Mouse (Mus musculus) left cerebral cortex, postnatal 10 days (tissue): ENCODE results near the gene Bcar3. TPM values are rescaled to one million over a fixed set of nuclear protein-coding genes. Genes with fewer than 3 reads are reported as not detected.

Experiments
- DNase-seq, 2 experiments: peaks; one replicate each; pipeline ENCODE4 v3.0.0; 2021 to 2022; ENCODE audit warnings: low spot score in 2 of 2, mixed read lengths in 1 of 2; ENCODE audit errors: extremely low spot score in 1 of 2
- intact Hi-C: fragments of 180-260 bp; cut with DNase I; formaldehyde crosslinking; loops from one replicate; pipeline ENCODE4 v1.15.1; 2025
- microRNA-seq: library from miRNA; unstranded; fragments of <30 nt; microRNA quantifications from one replicate; pipeline ENCODE4 v1.2.0, GENCODE M21; 2022
- total RNA-seq, 2 experiments: library from RNA; stranded (reverse); gene quantifications; 2 replicates each; pipeline ENCODE4 v1.2.3; 2021

Gene Bcar3
- total RNA-seq, 2 experiments from 2014 or later = 8.4 to 8.6 TPM

GRCm38 (mm10) chr3:122547469-122547868 is 253.5 kb downstream of the Bcar3 start:
- DNase-seq = no peak
- intact Hi-C loops = no loop called here

- intact Hi-C loops = no loop called here
- DNase-seq = no peak
Measured at GRCm38 (mm10) chr3:122551174-122551573, 257.2 kb downstream of the Bcar3 start.

GRCm38 (mm10) chr3:122557766-122558165 is 263.8 kb downstream of the Bcar3 start:
- intact Hi-C loops = loop anchor here (5.0 kb wide), 1 partner anchor 60 kb away; the partner anchor contains the start of gene Fnbp1l
- no peak for DNase-seq

GRCm38 (mm10) chr3:122565285-122565684 is 271.3 kb downstream of the Bcar3 start:
- DNase-seq = no peak
- intact Hi-C loops = no loop called here

- no peak for DNase-seq
- intact Hi-C loops = no loop called here
Measured at GRCm38 (mm10) chr3:122566112-122566511, 272.2 kb downstream of the Bcar3 start.

- intact Hi-C loops = no loop called here
- no peak for DNase-seq
Measured at GRCm38 (mm10) chr3:122566549-122566948, 272.6 kb downstream of the Bcar3 start.

- intact Hi-C loops = no loop called here
- peak; percentile 30 to 40 for DNase-seq
Measured at GRCm38 (mm10) chr3:122573426-122574286, 279.7 kb downstream of the Bcar3 start.

GRCm38 (mm10) chr3:122574921-122575320 is 281.0 kb downstream of the Bcar3 start:
- DNase-seq = no peak

GRCm38 (mm10) chr3:122577360-122577759 is 283.4 kb downstream of the Bcar3 start:
- intact Hi-C loops = no loop called here
- DNase-seq = no peak

More at GRCm38 (mm10) chr3:122574921-122575320, 281.0 kb downstream of the Bcar3 start:
- intact Hi-C loops = no loop called here

Small RNA genes lying within 50 kb of the gene (microRNA-seq; reads per million reads assigned to microRNA genes)
- 4,788 reads per million, percentile 91 among the genes with 10 or more reads in this experiment for gene Mir760
- not detected for gene Mir7657

Other genes starting within 250 kb of the Bcar3 start
- gene Abca4, start 249.7 kb upstream of the Bcar3 start, total RNA-seq = 1 to 10 TPM; 2.6 to 4.6 TPM
- 10 to 100 TPM; 54.2 to 59.2 TPM for gene Gclm, start 48.6 kb upstream of the Bcar3 start, total RNA-seq
- gene Dnttip2, start 19.7 kb upstream of the Bcar3 start, total RNA-seq = 10 to 100 TPM; 23.5 to 24.3 TPM